Mouse (Mus musculus) gonadal fat pad, adult 2 months (tissue): ENCODE measurements around the gene Slc12a8. TPM values are rescaled to one million over a fixed set of nuclear protein-coding genes. Genes with fewer than 3 reads are reported as not detected.

Experiments used
- DNase-seq: peaks from one replicate; pipeline ENCODE4 v3.0.0-alpha.2; 2012; ENCODE audit warnings: low read depth
- polyA plus RNA-seq: library from polyadenylated mRNA; depleted of rRNA; stranded (reverse); fragments of >200 nt; gene quantifications from 2 replicates; pipeline ENCODE4 v1.2.3, GENCODE M21; 2012

Slc12a8 gene
- polyA plus RNA-seq, 1 experiment: 1.0 TPM

GRCm38 (mm10) chr16:33675151-33675847, 158.2 kb downstream of the Slc12a8 start:
- DNase-seq: peak; percentile 77

GRCm38 (mm10) chr16:33675848-33676184, 158.7 kb downstream of the Slc12a8 start:
- DNase-seq: no peak

GRCm38 (mm10) chr16:33676347-33677312, 159.5 kb downstream of the Slc12a8 start:
- no peak for DNase-seq

- DNase-seq: no peak
Measured at GRCm38 (mm10) chr16:33677313-33677690, 160.2 kb downstream of the Slc12a8 start.

GRCm38 (mm10) chr16:33677901-33678300, 160.8 kb downstream of the Slc12a8 start:
- DNase-seq: no peak

- no peak for DNase-seq
Measured at GRCm38 (mm10) chr16:33680271-33680670, 163.1 kb downstream of the Slc12a8 start.

- no peak for DNase-seq
Measured at GRCm38 (mm10) chr16:33680816-33681215, 163.7 kb downstream of the Slc12a8 start.

- DNase-seq: no peak
Measured at GRCm38 (mm10) chr16:33681661-33682060, 164.5 kb downstream of the Slc12a8 start.

GRCm38 (mm10) chr16:33682651-33683050, 165.5 kb downstream of the Slc12a8 start:
- no peak for DNase-seq

- no peak for DNase-seq
Measured at GRCm38 (mm10) chr16:33683206-33684161, 166.4 kb downstream of the Slc12a8 start.

- DNase-seq: no peak
Measured at GRCm38 (mm10) chr16:33684162-33684702, 167.1 kb downstream of the Slc12a8 start, which contains the start of gene Heg1. Gene Heg1 (plus strand): TSS chr16:33684370.

- DNase-seq: no peak
Measured at GRCm38 (mm10) chr16:33684703-33685701, 167.9 kb downstream of the Slc12a8 start.

- no peak for DNase-seq
Measured at GRCm38 (mm10) chr16:33686056-33686455, 168.9 kb downstream of the Slc12a8 start.

GRCm38 (mm10) chr16:33687724-33688123, 170.6 kb downstream of the Slc12a8 start:
- no peak for DNase-seq

GRCm38 (mm10) chr16:33690975-33691747, 174.0 kb downstream of the Slc12a8 start:
- no peak for DNase-seq

GRCm38 (mm10) chr16:33693553-33693952, 176.4 kb downstream of the Slc12a8 start:
- DNase-seq: no peak

- DNase-seq: no peak
Measured at GRCm38 (mm10) chr16:33696811-33697575, 179.9 kb downstream of the Slc12a8 start.

GRCm38 (mm10) chr16:33697576-33698276, 180.6 kb downstream of the Slc12a8 start:
- DNase-seq: no peak
